21 mouse cellular contexts compared by ENCODE assay signal in genomic region chr3:28185918-28186317, GRCm38 (mm10).
DNase-seq lines count a peak whose midpoint lies in the region; ATAC-seq and TF ChIP-seq lines count a peak whose summit lies in the region.
"Had no signal": no experiment of that assay in that cellular context is flagged by ENCODE, and none has a peak within 500 bp of the region (broad histone marks: within the 10 kb centered on the region; RNA-seq: fewer than 3 reads in every experiment).

No protein-coding gene starts in this region.

- H3K27ac ChIP-seq in midbrain, embryonic 10.5 days (replicated peaks) = peak overlapping the region; percentile 53
- no peak overlapping the region for H3K27ac ChIP-seq in midbrain, embryonic 15.5 days
- no peak overlapping the region; the same call in 1 of the 2 replicates for H3K27ac ChIP-seq in embryonic facial prominence, embryonic 11.5 days (replicated peaks; ENCODE audit: low read depth, low read length)
- no peak overlapping the region; the same call in 1 of the 2 replicates for H3K27ac ChIP-seq in limb, embryonic 13.5 days
- no peak overlapping the region for H3K27ac ChIP-seq in liver, postnatal 0 days (ENCODE audit: low read depth)
- H3K27ac ChIP-seq: heart, embryonic 15.5 days; hindbrain, embryonic 15.5 days; limb, embryonic 15.5 days; neural tube, embryonic 13.5 days; stomach, postnatal 0 days had no signal

- TF ChIP-seq EP300 in liver, postnatal 0 days (IDR thresholded peaks at IDR 0.05; ENCODE audit: low read depth) = no peak

- H3K9me3 ChIP-seq in midbrain, embryonic 10.5 days (replicated peaks) = no peaks in the 10 kb centered on the region
- no peaks in the 10 kb centered on the region for H3K9me3 ChIP-seq in midbrain, embryonic 15.5 days
- H3K9me3 ChIP-seq in embryonic facial prominence, embryonic 11.5 days (replicated peaks; ENCODE audit: control insufficient read depth, low read length) = no peaks in the 10 kb centered on the region
- no peaks in the 10 kb centered on the region for H3K9me3 ChIP-seq in limb, embryonic 13.5 days
- no peaks in the 10 kb centered on the region for H3K9me3 ChIP-seq in liver, postnatal 0 days (ENCODE audit: low read length)
- H3K9me3 ChIP-seq: G1E; heart, embryonic 15.5 days; hindbrain, embryonic 15.5 days; limb, embryonic 15.5 days; neural tube, embryonic 13.5 days had no signal

- no peak overlapping the region for H3K4me2 ChIP-seq in midbrain, embryonic 15.5 days
- H3K4me2 ChIP-seq in embryonic facial prominence, embryonic 11.5 days (ENCODE audit: low read depth, low read length) = no peak overlapping the region
- no peak overlapping the region for H3K4me2 ChIP-seq in limb, embryonic 13.5 days (replicated peaks)
- no peak overlapping the region for H3K4me2 ChIP-seq in liver, postnatal 0 days (ENCODE audit: low read depth, low read length)
- H3K4me2 ChIP-seq: heart, embryonic 15.5 days; hindbrain, embryonic 15.5 days; limb, embryonic 15.5 days; neural tube, embryonic 13.5 days had no signal

- peaks cover 16% of the 10 kb centered on the region for H3K4me1 ChIP-seq in midbrain, embryonic 10.5 days
- H3K4me1 ChIP-seq in midbrain, embryonic 15.5 days = no peaks in the 10 kb centered on the region
- no peaks in the 10 kb centered on the region for H3K4me1 ChIP-seq in embryonic facial prominence, embryonic 11.5 days (ENCODE audit: control insufficient read depth, insufficient read depth, low read length)
- H3K4me1 ChIP-seq in limb, embryonic 13.5 days = peaks cover 16% of the 10 kb centered on the region; the same call in 1 of the 2 replicates
- no peaks in the 10 kb centered on the region for H3K4me1 ChIP-seq in liver, postnatal 0 days (ENCODE audit: insufficient read depth)
- H3K4me1 ChIP-seq: hindbrain, embryonic 15.5 days had no signal

- no peak for TF ChIP-seq CTCF in liver, postnatal 0 days (IDR thresholded peaks at IDR 0.05; ENCODE audit: low read depth)

- no peaks in the 10 kb centered on the region for H3K36me3 ChIP-seq in midbrain, embryonic 10.5 days
- H3K36me3 ChIP-seq in midbrain, embryonic 15.5 days (replicated peaks) = no peaks in the 10 kb centered on the region
- no peaks in the 10 kb centered on the region for H3K36me3 ChIP-seq in embryonic facial prominence, embryonic 11.5 days (replicated peaks; ENCODE audit: control insufficient read depth, insufficient read depth, low read depth, low read length)
- no peaks in the 10 kb centered on the region for H3K36me3 ChIP-seq in limb, embryonic 13.5 days
- H3K36me3 ChIP-seq in liver, postnatal 0 days (replicated peaks; ENCODE audit: insufficient read depth, low read length) = no peaks in the 10 kb centered on the region
- H3K36me3 ChIP-seq: G1E; heart, embryonic 15.5 days; hindbrain, embryonic 15.5 days; limb, embryonic 15.5 days; neural tube, embryonic 13.5 days had no signal

- H3K4me3 ChIP-seq in midbrain, embryonic 10.5 days = no peak overlapping the region
- H3K4me3 ChIP-seq in midbrain, embryonic 15.5 days = no peak overlapping the region
- H3K4me3 ChIP-seq in embryonic facial prominence, embryonic 11.5 days (ENCODE audit: low read depth, low read length) = no peak overlapping the region
- no peak overlapping the region for H3K4me3 ChIP-seq in limb, embryonic 13.5 days
- no peak overlapping the region for H3K4me3 ChIP-seq in liver, postnatal 0 days (ENCODE audit: low read depth, low read length)
- H3K4me3 ChIP-seq: heart, embryonic 15.5 days; hindbrain, embryonic 15.5 days; limb, embryonic 15.5 days; neural tube, embryonic 13.5 days had no signal

- H3K9ac ChIP-seq in midbrain, embryonic 15.5 days = no peak overlapping the region
- H3K9ac ChIP-seq in embryonic facial prominence, embryonic 11.5 days (replicated peaks; ENCODE audit: low read length) = no peak overlapping the region
- H3K9ac ChIP-seq in limb, embryonic 13.5 days = no peak overlapping the region
- H3K9ac ChIP-seq in liver, postnatal 0 days (replicated peaks) = no peak overlapping the region
- H3K9ac ChIP-seq: heart, embryonic 15.5 days; hindbrain, embryonic 15.5 days; limb, embryonic 15.5 days; neural tube, embryonic 13.5 days had no signal

- no peaks in the 10 kb centered on the region for H3K27me3 ChIP-seq in midbrain, embryonic 10.5 days (ENCODE audit: low read depth, poor library complexity, severe bottlenecking)
- H3K27me3 ChIP-seq in midbrain, embryonic 15.5 days (replicated peaks) = no peaks in the 10 kb centered on the region
- no peaks in the 10 kb centered on the region for H3K27me3 ChIP-seq in embryonic facial prominence, embryonic 11.5 days (ENCODE audit: control insufficient read depth, insufficient read depth, low read length)
- H3K27me3 ChIP-seq in limb, embryonic 13.5 days = no peaks in the 10 kb centered on the region
- no peaks in the 10 kb centered on the region for H3K27me3 ChIP-seq in liver, postnatal 0 days (ENCODE audit: insufficient read depth, low read length)
- H3K27me3 ChIP-seq: heart, embryonic 15.5 days; hindbrain, embryonic 15.5 days; limb, embryonic 15.5 days; neural tube, embryonic 13.5 days had no signal

- no peak for ATAC-seq in midbrain, embryonic 15.5 days (replicated peaks)
- ATAC-seq in embryonic facial prominence, embryonic 11.5 days (replicated peaks; ENCODE audit: insufficient number of reproducible peaks, low FRiP score, low TSS enrichment, low read depth) = no peak
- peak; percentile 40; the same call in 1 of the 2 replicates for ATAC-seq in limb, embryonic 13.5 days (ENCODE audit: low FRiP score, low read depth)
- ATAC-seq in liver, postnatal 0 days = no peak
- ATAC-seq: CD4-positive, CD25-positive, alpha-beta regulatory T cell, adult 4 months; forebrain, embryonic 14.5 days; intestine, postnatal 0 days had no signal

- 28% methylated on average over 2 of the region's 2 CpGs for WGBS in midbrain, embryonic 10.5 days
- WGBS in midbrain, embryonic 15.5 days = 27% methylated on average over 2 of the region's 2 CpGs
- WGBS in embryonic facial prominence, embryonic 11.5 days = 8% methylated on average over 2 of the region's 2 CpGs
- WGBS in limb, embryonic 13.5 days = 13% methylated on average over 2 of the region's 2 CpGs
- WGBS in liver, postnatal 0 days (ENCODE audit: insufficient replicate concordance) = 43% methylated on average over 2 of the region's 2 CpGs

- no peak for DNase-seq in midbrain, embryonic 10.5 days (ENCODE audit: low spot score)
- DNase-seq in embryo, embryonic 10.5 days (ENCODE audit: low spot score) = peak; percentile 44
- DNase-seq in embryonic facial prominence, embryonic 11.5 days (ENCODE audit: low spot score) = peak; percentile 35
- DNase-seq in neural tube, embryonic 10.5 days (ENCODE audit: extremely low spot score, low spot score) = no peak
- no peak for DNase-seq in liver, postnatal 0 days
- DNase-seq: cerebellum, adult 9-10 months; heart, adult 18-20 months; kidney, postnatal 14 days; lung, postnatal 14 days; thymus, postnatal 4 days had no signal

Comparison
In these comparisons a context has a peak if more than half of its experiments do, and no peak if none do; other contexts are left out.
1. DNase-seq: peak in embryo, embryonic 10.5 days (single experiment) and embryonic facial prominence, embryonic 11.5 days (single experiment); none in midbrain, embryonic 10.5 days (single experiment), neural tube, embryonic 10.5 days (single experiment) and liver, postnatal 0 days (single experiment).